Comparison of ENCODE assay signal across 7 mouse cellular contexts in genomic region chr3:82875671-82876371, GRCm38 (mm10). TPM values are rescaled to one million over a fixed set of nuclear protein-coding genes. Genes with fewer than 3 reads are reported as not detected.
DNase-seq lines count a peak whose midpoint lies in the region; ATAC-seq and TF ChIP-seq lines count a peak whose summit lies in the region.

No protein-coding gene starts in this region.

- no peaks in the 10 kb centered on the region for H3K36me3 ChIP-seq in forebrain, embryonic 14.5 days (ENCODE audit: control insufficient read depth, insufficient read depth, low read length)
- H3K36me3 ChIP-seq in intestine, embryonic 15.5 days, result no peaks in the 10 kb centered on the region
- H3K36me3 ChIP-seq in midbrain, postnatal 0 days (ENCODE audit: insufficient read depth, low read length), result no peaks in the 10 kb centered on the region

- no peaks in the 10 kb centered on the region; the same call in 1 of the 2 replicates for H3K4me1 ChIP-seq in lung, adult 2 months (ENCODE audit: control insufficient read depth, insufficient read depth, low read length)
- peaks cover 3% of the 10 kb centered on the region; the same call in 1 of the 2 replicates for H3K4me1 ChIP-seq in forebrain, embryonic 14.5 days (ENCODE audit: control insufficient read depth, insufficient read depth, low read length)
- H3K4me1 ChIP-seq in intestine, embryonic 15.5 days (replicated peaks), result 0 out of 2 replicates have a peak, but pooled peaks cover 6% of the 10 kb centered on the region
- peaks cover 6% of the 10 kb centered on the region; the same call in 1 of the 2 replicates for H3K4me1 ChIP-seq in midbrain, postnatal 0 days (ENCODE audit: insufficient read depth, low read length)

- no peak overlapping the region for H3K27ac ChIP-seq in forebrain, embryonic 14.5 days (ENCODE audit: low read depth, low read length)
- no peak overlapping the region for H3K27ac ChIP-seq in intestine, embryonic 15.5 days
- H3K27ac ChIP-seq in midbrain, postnatal 0 days (ENCODE audit: low read depth, low read length), result no peak overlapping the region

- TF ChIP-seq CTCF in lung, adult 2 months (IDR thresholded peaks at IDR 0.05; ENCODE audit: insufficient read depth, low read length), result no peak
- no peak for TF ChIP-seq CTCF in midbrain, postnatal 0 days (IDR thresholded peaks at IDR 0.05)

- peaks cover 19% of the 10 kb centered on the region for H3K27me3 ChIP-seq in forebrain, embryonic 14.5 days (replicated peaks; ENCODE audit: control insufficient read depth, insufficient read depth, low read length)
- H3K27me3 ChIP-seq in intestine, embryonic 15.5 days (replicated peaks), result peaks cover 9% of the 10 kb centered on the region; the same call in 1 of the 2 replicates
- peaks cover 18% of the 10 kb centered on the region for H3K27me3 ChIP-seq in midbrain, postnatal 0 days (ENCODE audit: insufficient read depth, low read length)

- no peak overlapping the region for H3K9ac ChIP-seq in forebrain, embryonic 14.5 days (ENCODE audit: low read length)
- H3K9ac ChIP-seq in intestine, embryonic 15.5 days, result no peak overlapping the region
- H3K9ac ChIP-seq in midbrain, postnatal 0 days (replicated peaks; ENCODE audit: low read length, poor library complexity, severe bottlenecking), result no peak overlapping the region

- 27% methylated on average over 69 of the region's 69 CpGs for WGBS in lung, adult 2 months
- 27% methylated on average over 50 of the region's 69 CpGs for WGBS in forebrain, embryonic 14.5 days
- WGBS in intestine, embryonic 15.5 days, result 23% methylated on average over 69 of the region's 69 CpGs
- 30% methylated on average over 66 of the region's 69 CpGs for WGBS in midbrain, postnatal 0 days

- ATAC-seq in forebrain, embryonic 14.5 days, result peak; percentile 50; the same call in 1 of the 2 replicates
- peak; percentile 55 for ATAC-seq in intestine, embryonic 15.5 days
- peak; percentile 13; the same call in 1 of the 2 replicates for ATAC-seq in midbrain, postnatal 0 days (ENCODE audit: low FRiP score)

- H3K9me3 ChIP-seq in forebrain, embryonic 14.5 days (replicated peaks; ENCODE audit: control insufficient read depth, low read length), result no peaks in the 10 kb centered on the region
- no peaks in the 10 kb centered on the region for H3K9me3 ChIP-seq in intestine, embryonic 15.5 days
- no peaks in the 10 kb centered on the region for H3K9me3 ChIP-seq in midbrain, postnatal 0 days (ENCODE audit: low read length)

- no peak for DNase-seq in lung, adult 2 months
- no peak for DNase-seq in lung, postnatal 36 days
- DNase-seq in forebrain, embryonic 14.5 days (ENCODE audit: low spot score), result no peak
- DNase-seq in midbrain, postnatal 0 days (ENCODE audit: low spot score), result no peak
- no peak for DNase-seq in thymus, adult 18-20 months
- no peak for DNase-seq in left cerebral cortex, adult 9 months (ENCODE audit: low spot score in 2 of 2)

- TF ChIP-seq POLR2A in lung, adult 2 months (IDR thresholded peaks at IDR 0.05; ENCODE audit: borderline replicate concordance, extremely low read depth, low read depth, low read length), result no peak

- peak overlapping the region; percentile 53 for H3K4me2 ChIP-seq in forebrain, embryonic 14.5 days (ENCODE audit: low read length)
- H3K4me2 ChIP-seq in intestine, embryonic 15.5 days (replicated peaks), result peak overlapping the region; percentile 78
- peak overlapping the region; percentile 49 for H3K4me2 ChIP-seq in midbrain, postnatal 0 days (ENCODE audit: low read depth, low read length, poor library complexity, severe bottlenecking)

- peak overlapping the region; percentile 45 for H3K4me3 ChIP-seq in lung, adult 2 months (replicated peaks; ENCODE audit: extremely low read depth, low read depth, low read length)
- peak overlapping the region; percentile 30 for H3K4me3 ChIP-seq in forebrain, embryonic 14.5 days (ENCODE audit: low read depth, low read length)
- H3K4me3 ChIP-seq in intestine, embryonic 15.5 days (replicated peaks), result peak overlapping the region; percentile 43
- peak overlapping the region; percentile 35 for H3K4me3 ChIP-seq in midbrain, postnatal 0 days (ENCODE audit: low read depth, low read length)

RNA-seq across cellular contexts. Expression of gene Rbm46, which starts 0.5 kb away (rescaled TPM):
- 0.25 and 0.31 TPM in 2 replicates for polyA plus RNA-seq in lung, adult 2 months (2012; rRNA removed)
- 1.3 and 1.7 TPM in 2 replicates for polyA plus RNA-seq in forebrain, embryonic 14.5 days (2014; fragmentation: Nextera tagmentation; extraction: Ambion mirVana)
- 5.2 and 5.9 TPM in 2 replicates for polyA plus RNA-seq in intestine, embryonic 15.5 days (2015; fragmentation: Nextera tagmentation; extraction: Ambion mirVana)
- total RNA-seq in midbrain, postnatal 0 days (2014; rRNA removed), result 0.05 and 1.2 TPM in 2 replicates
- 1.5 TPM in 2 replicates for polyA plus RNA-seq in midbrain, postnatal 0 days (2015; fragmentation: Nextera tagmentation; extraction: Ambion mirVana)

RNA-seq across cellular contexts. Expression of gene Lrat, which starts 28.0 kb away (rescaled TPM):
- polyA plus RNA-seq in lung, adult 2 months (2012; rRNA removed), result 5.5 and 13.8 TPM in 2 replicates
- polyA plus RNA-seq in forebrain, embryonic 14.5 days (2014; fragmentation: Nextera tagmentation; extraction: Ambion mirVana), result 0.05 and 0.12 TPM in 2 replicates
- 8.6 and 8.8 TPM in 2 replicates for polyA plus RNA-seq in intestine, embryonic 15.5 days (2015; fragmentation: Nextera tagmentation; extraction: Ambion mirVana)
- 0.80 and 0.82 TPM in 2 replicates for total RNA-seq in midbrain, postnatal 0 days (2014; rRNA removed)
- 0.27 TPM in 2 replicates for polyA plus RNA-seq in midbrain, postnatal 0 days (2015; fragmentation: Nextera tagmentation; extraction: Ambion mirVana)
